Mouse (Mus musculus): ENCODE measurements around the gene Sh2d1b1. TPM values are rescaled to one million over a fixed set of nuclear protein-coding genes. Genes with fewer than 3 reads are reported as not detected.

Gene Sh2d1b1
- total and polyA plus RNA-seq, 3 experiments = 1.9 to 13.9 (median 9.7) TPM

DNA sequence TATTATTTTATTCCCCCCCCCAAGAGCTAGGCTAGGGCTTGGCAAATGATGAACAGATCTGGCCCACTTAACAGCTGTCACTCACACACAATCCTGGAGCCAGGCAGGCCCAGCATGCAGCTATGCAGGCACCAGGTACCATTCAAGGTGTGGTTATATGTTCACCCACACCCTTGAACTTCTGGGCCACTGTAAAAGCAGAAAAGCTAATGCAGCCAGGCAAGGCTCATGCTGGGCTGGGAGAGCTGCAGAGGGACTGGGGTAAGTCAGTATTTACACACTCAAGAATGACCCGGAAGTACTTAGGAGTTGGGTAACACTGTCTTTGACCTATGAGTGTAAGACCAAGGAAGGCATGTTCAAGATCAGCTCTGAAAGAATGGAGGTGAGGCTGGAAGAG lies 47.2 kb downstream of the Sh2d1b1 start:
- Histone ChIP-seq H3K9me3 (replicated peaks; ENCODE audit: low read length) (no peaks in the 10 kb centered on the region), H3K4me3 (replicated peaks in 1 of 3; ENCODE audit: low read depth in 2 of 3, low read length in 2 of 3, poor library complexity in 1 of 3) (no peak overlapping the region), H3K9ac (ENCODE audit: insufficient read depth, low read depth) (no peak overlapping the region), H3K79me2 (replicated peaks; ENCODE audit: control insufficient read depth, extremely low read depth, insufficient read depth, poor library complexity, severe bottlenecking) (no peaks in the 10 kb centered on the region), H3K4me1 (ENCODE audit: control insufficient read depth in 1 of 2, insufficient read depth in 2 of 2) (0 out of 4 replicates have a peak, but pooled peaks cover 0 to 4% of the 10 kb centered on the region in 2 experiments), H3K27me3 (replicated peaks) (peaks cover 9% of the 10 kb centered on the region), H3K27ac (ENCODE audit: insufficient read depth, low read depth) (no peak overlapping the region), H3K36me3 (replicated peaks in 1 of 2; ENCODE audit: control insufficient read depth in 1 of 2, insufficient read depth in 1 of 2, low read length in 1 of 2) (no peaks in the 10 kb centered on the region), H3K4me2 (ENCODE audit: insufficient read depth, low read depth, poor library complexity, severe bottlenecking) (no peak overlapping the region)
- TF ChIP-seq ETS1 (conservative IDR thresholded peaks at IDR 0.05; ENCODE audit: low read depth, low read length) = no peak
- no peak for TF ChIP-seq CTCF (conservative IDR thresholded peaks at IDR 0.05 in 1 of 2, IDR thresholded peaks at IDR 0.05 in 1 of 2; ENCODE audit: low read depth in 2 of 2, low read length in 2 of 2)
- TF ChIP-seq E2F4 (IDR thresholded peaks at IDR 0.05; ENCODE audit: insufficient replicate concordance, low read depth, low read length) = no peak
- no peak for TF ChIP-seq IRF4 (IDR thresholded peaks at IDR 0.05; ENCODE audit: low read depth, low read length)
- TF ChIP-seq HCFC1 (IDR thresholded peaks at IDR 0.05; ENCODE audit: low read depth, low read length) = no peak
- no peak for TF ChIP-seq POLR2A (IDR thresholded peaks at IDR 0.05; ENCODE audit: low read depth, low read length)
- DNase-seq (ENCODE audit: extremely low read depth) = no peak
- in situ Hi-C loops (cut with MboI; ENCODE audit: low pct_ligation_motif_present, low pct_unique_long_range_greater_than_20kb, low sequenced_read_pairs) (loop anchor here (25.0 kb wide), 1 partner anchor 288 kb away; no protein-coding TSS in a partner anchor), dilution Hi-C loops (cut with MboI; ENCODE audit: extremely low pct_ligation_motif_present, extremely low pct_unique_long_range_greater_than_20kb, low sequenced_read_pairs) (no loop called here)

DNA sequence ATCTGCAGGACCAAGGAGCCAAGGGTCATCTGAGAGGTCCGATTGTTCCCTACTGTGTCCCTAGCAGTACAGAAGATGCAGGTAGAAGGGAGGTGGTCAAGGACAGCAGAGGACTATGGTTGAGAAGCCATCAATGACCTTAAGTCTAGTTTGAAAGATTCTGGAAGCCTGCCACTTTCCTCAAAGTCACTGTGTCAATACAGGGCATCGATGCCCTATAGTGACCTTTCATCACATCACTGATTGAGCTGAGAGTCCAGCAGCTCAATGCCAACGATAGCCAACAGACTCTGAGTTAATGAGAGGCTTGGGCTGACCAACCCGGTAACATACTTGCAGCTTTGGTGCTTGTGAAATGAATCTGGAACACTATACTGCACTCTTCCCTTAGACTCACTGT lies 48.2 kb downstream of the Sh2d1b1 start:
- Histone ChIP-seq H3K27ac (ENCODE audit: insufficient read depth, low read depth) (no peak overlapping the region), H3K4me3 (replicated peaks in 1 of 3; ENCODE audit: low read depth in 2 of 3, low read length in 2 of 3, poor library complexity in 1 of 3) (no peak overlapping the region), H3K27me3 (replicated peaks) (peaks cover 9% of the 10 kb centered on the region), H3K4me1 (ENCODE audit: control insufficient read depth in 1 of 2, insufficient read depth in 2 of 2) (peaks cover 0 to 8% of the 10 kb centered on the region in 2 experiments; a peak in 2 of 4 replicates), H3K9ac (ENCODE audit: insufficient read depth, low read depth) (no peak overlapping the region), H3K36me3 (replicated peaks in 1 of 2; ENCODE audit: control insufficient read depth in 1 of 2, insufficient read depth in 1 of 2, low read length in 1 of 2) (no peaks in the 10 kb centered on the region), H3K79me2 (replicated peaks; ENCODE audit: control insufficient read depth, extremely low read depth, insufficient read depth, poor library complexity, severe bottlenecking) (no peaks in the 10 kb centered on the region), H3K9me3 (replicated peaks; ENCODE audit: low read length) (no peaks in the 10 kb centered on the region), H3K4me2 (ENCODE audit: insufficient read depth, low read depth, poor library complexity, severe bottlenecking) (no peak overlapping the region)
- no peak for DNase-seq (ENCODE audit: extremely low read depth)
- in situ Hi-C loops (cut with MboI; ENCODE audit: low pct_ligation_motif_present, low pct_unique_long_range_greater_than_20kb, low sequenced_read_pairs) (no loop called here), dilution Hi-C loops (cut with MboI; ENCODE audit: extremely low pct_ligation_motif_present, extremely low pct_unique_long_range_greater_than_20kb, low sequenced_read_pairs) (no loop called here)
- TF ChIP-seq ZNF384 (IDR thresholded peaks at IDR 0.05; ENCODE audit: low read depth, low read length) = no peak
- TF ChIP-seq POLR2A (IDR thresholded peaks at IDR 0.05; ENCODE audit: low read depth, low read length) = no peak
- TF ChIP-seq JUN (IDR thresholded peaks at IDR 0.05; ENCODE audit: insufficient read depth, low read depth, low read length) = no peak
- TF ChIP-seq KAT2A (IDR thresholded peaks at IDR 0.05; ENCODE audit: insufficient replicate concordance, low read length) = no peak
- TF ChIP-seq IRF4 (IDR thresholded peaks at IDR 0.05; ENCODE audit: low read depth, low read length) = no peak
- TF ChIP-seq CHD2 (IDR thresholded peaks at IDR 0.05; ENCODE audit: low read length) = no peak
- TF ChIP-seq NELFE (IDR thresholded peaks at IDR 0.05; ENCODE audit: low read depth, low read length) = no peak
- no peak for TF ChIP-seq PAX5 (IDR thresholded peaks at IDR 0.05; ENCODE audit: low read length)
- TF ChIP-seq SIN3A (IDR thresholded peaks at IDR 0.05; ENCODE audit: low read length) = no peak
- TF ChIP-seq MXI1 (IDR thresholded peaks at IDR 0.05; ENCODE audit: low read depth, low read length) = no peak
- no peak for TF ChIP-seq MAZ (IDR thresholded peaks at IDR 0.05; ENCODE audit: low read depth, low read length)

Data from CH12.LX (cell line).